Mouse (Mus musculus) 416B (cell line): Measurements from ENCODE around the gene Psmb5.

Source experiments
- DNase-seq: peaks from one replicate; pipeline ENCODE4 v3.0.0; 2011; ENCODE audit warnings: low read depth

Psmb5 gene

DNA sequence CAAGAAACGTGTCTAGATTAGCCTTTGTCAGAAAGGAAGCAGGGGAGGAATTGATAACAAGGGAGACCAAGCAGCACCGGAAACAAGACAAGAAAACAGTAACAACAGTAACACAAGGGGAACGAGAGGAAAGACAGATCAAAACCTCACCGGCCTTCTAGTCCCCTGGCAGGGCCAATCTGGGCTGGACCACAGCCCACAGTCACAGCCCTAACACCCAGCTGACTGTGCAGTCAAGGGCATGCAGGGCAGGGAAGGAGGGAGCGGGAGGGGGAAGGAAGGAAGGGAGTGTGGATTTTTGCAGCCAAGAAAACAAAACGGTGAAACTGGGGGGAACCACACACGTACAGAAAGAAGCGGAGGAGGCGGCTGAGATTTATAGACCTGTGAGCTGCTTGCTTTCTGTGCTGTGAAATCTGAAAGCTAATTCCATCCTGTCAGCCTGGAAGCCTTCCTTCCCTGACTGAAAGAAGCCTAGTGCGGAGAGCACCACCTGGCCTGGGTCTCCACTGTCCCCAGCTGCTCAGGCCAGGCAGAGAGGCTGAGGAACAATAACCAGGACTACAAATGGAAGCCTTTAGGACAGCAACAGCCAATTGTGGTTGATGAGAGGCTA lies 25.4 kb downstream of the Psmb5 start:
- DNase-seq = peak; percentile 79

GRCm38 (mm10) chr14:54591056-54591455 lies 26.8 kb downstream of the Psmb5 start:
- DNase-seq = no peak

- DNase-seq = peak; percentile 73
These were observed 34.0 kb downstream of the Psmb5 start for GRCm38 (mm10) chr14:54583681-54584338.

DNA sequence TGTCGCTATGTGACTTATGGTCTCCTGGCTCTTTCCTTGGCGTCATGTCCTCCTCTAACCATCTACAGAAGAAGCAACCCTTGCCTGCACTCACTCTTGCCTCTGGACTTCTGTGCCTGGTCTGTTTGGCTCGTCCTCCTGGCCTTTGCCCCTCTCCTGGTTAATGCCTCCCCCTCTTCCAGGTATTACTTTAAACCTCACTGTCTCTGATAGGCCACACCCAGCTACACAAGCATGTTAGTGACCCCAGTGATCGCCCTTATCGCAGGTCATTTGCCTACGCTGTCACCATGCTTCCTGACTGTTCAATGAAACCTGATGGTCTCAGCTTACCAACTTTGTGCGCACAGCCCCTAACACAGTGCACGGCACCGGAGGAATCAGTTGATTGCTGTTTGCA lies 35.3 kb downstream of the Psmb5 start:
- DNase-seq = no peak

GRCm38 (mm10) chr14:54579638-54580037 lies 38.2 kb downstream of the Psmb5 start:
- DNase-seq = peak; percentile 48

DNA sequence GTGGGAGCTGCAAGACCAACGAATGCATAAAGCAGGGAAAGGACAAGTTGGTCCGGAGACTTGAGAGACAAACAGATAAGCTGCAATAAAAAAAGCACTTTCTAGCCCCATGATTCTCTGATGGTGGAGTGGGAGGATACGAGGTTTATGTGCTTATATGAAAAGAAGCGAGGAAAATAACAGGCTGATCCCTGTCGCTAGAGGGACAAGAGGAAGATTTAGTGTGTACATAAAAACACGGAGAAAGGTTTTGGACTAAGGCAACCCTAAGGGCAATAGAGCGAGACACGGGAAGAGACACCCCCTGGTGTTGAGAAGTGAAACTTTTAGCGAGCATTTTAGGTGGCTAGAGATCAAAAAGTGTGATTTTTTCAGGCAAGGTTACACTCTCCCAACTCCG lies 39.8 kb downstream of the Psmb5 start:
- DNase-seq = peak; percentile 42

DNA sequence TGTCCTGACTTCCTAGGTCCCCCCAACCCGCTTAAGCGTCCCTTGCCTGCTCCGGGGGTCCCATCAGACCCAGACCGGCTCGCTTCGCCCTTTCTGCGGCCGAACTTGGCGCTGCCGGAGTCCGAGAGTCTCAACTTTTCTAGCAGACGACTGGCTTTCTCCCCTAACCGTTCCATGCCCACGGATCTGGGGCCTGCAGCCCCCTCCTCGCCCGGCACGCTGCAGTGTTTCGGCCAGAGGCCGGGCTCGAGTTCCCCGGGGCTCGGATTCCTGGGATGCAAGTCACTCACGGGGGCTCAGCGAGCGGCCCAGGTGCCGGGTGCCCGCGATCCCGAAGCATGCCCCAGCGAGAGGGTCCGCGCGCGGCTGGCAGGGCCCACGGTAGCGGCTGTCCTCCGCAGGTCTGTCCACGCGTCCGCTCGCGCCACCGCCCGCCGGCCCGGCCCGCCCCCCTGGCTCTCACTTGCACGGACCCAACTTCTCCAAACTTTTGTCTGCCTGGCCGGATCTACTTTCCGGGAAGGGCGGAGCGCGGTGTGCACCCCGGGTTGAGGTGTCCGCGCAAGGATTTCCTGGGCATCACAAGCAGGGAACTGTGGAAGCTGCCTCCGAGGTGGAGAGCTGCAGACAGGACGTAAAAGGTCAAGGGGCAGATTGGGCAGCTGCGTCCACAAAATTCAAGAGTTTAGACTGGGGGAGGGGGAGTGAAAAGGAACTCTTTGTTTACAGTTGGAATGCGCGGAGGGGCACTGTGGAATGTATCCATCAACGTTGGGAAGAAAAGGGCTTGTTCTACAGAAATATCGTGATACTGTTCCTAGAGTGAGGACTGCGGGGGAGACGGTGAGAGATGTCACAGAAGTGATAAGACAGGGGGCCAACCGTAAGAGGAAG lies 40.5 kb downstream of the Psmb5 start, which contains the start of gene Ajuba:
TSS of gene Ajuba (minus strand) at position 470 of the 894 bp plus-strand sequence.
- DNase-seq = no peak

GRCm38 (mm10) chr14:54576241-54577088 lies 41.4 kb downstream of the Psmb5 start:
- DNase-seq = no peak

DNA sequence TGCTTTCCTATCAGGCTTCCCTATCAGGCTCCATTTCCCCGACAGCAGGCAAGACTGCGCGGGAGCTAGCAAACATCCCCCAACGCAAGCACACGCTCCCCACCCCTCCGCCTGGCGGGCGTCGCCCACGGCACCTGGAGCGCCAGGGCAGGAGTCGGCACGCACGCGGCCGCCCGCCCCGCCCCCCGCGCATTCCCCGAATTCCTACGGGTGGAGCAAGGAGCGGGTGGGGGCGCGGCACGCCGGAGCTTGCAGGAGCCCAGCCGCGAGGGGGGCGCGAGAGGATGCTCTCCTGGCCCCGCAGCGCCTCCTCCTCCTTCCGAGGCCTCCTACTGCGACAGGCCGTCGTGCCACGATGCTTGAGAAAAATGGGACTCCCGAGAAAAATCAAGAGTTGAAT lies 42.2 kb downstream of the Psmb5 start:
- DNase-seq = no peak

DNA sequence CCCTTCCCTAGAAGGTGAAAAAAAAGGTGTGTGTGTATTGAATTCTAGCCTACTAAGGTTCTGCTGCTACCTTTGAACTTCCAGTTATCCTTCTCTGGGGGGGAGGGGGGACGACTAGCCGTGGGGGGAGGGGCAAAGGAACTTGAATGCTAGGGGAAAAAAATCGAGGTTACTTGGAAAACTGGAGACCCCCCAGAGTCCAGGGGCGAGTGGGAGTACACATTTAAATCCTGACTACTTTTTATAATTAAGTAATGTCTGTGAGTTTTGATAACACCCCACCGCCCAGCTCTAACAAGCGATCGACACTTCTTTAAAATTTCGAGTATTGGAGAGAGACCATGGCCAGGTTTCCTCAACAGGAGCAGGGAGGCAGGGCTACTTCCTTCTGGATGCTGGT lies 42.8 kb downstream of the Psmb5 start:
- no peak for DNase-seq

DNA sequence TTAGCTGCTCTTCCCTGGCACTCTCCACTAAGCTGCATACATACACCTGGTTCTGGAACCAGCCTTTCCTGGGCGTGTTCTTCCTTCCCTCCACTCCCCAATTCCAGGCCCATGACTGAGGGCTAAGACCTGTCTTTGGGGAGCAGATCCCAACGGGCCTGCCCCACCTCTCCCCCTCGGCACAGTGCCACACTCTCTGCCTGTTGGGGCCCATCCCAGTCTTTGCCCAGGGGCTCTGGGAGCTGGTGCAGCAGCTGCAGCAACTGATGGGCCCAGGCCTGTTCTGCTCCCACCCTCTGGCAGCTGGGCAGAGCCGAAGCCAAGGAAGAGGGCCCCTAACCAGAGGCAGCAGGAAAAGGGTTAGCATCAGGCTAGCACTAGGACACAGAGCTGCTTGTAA lies 43.6 kb downstream of the Psmb5 start:
- no peak for DNase-seq

- DNase-seq = no peak
These were observed 44.8 kb downstream of the Psmb5 start for GRCm38 (mm10) chr14:54572790-54573736.

GRCm38 (mm10) chr14:54572122-54572521 lies 45.7 kb downstream of the Psmb5 start:
- no peak for DNase-seq

- no peak for DNase-seq
These were observed 48.1 kb downstream of the Psmb5 start for GRCm38 (mm10) chr14:54569451-54570392.

DNA sequence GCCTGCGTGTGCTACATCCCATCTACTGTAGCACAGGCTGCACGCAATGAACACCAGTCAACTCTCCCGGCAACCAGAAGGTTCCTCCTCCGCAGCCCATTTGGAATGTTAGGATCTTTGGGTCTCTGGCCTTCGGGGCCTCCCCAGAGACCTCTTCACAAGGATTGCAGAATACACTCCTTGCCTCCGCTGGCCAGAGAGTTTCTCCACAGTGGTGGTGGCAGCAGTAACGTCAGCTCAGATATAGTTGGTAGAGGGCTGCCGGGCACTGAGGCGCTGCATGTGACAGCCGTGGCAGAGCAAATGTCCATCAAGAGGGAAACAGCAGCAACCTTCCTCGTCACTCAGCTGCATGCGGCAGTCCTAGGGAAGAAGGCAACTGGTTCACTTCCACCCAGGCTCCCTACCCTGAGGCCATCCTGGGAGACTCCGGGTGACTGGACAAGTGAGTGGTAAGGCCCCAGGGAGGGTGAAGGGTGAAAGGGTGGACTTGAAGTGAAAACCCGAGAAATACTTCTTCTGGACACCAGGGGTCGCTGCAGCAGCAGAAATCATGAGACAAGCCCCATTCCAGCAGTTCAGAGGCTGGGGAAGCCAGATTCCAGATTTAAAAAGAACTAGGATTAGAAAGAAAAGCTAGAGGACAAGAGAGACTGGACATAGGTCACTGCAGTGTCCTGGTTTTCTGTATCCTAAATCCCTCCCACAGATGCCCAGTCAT lies 49.0 kb downstream of the Psmb5 start:
- peak; percentile 82 for DNase-seq
